ENCODE assay signal across 1 mouse cellular context in the genomic region with DNA sequence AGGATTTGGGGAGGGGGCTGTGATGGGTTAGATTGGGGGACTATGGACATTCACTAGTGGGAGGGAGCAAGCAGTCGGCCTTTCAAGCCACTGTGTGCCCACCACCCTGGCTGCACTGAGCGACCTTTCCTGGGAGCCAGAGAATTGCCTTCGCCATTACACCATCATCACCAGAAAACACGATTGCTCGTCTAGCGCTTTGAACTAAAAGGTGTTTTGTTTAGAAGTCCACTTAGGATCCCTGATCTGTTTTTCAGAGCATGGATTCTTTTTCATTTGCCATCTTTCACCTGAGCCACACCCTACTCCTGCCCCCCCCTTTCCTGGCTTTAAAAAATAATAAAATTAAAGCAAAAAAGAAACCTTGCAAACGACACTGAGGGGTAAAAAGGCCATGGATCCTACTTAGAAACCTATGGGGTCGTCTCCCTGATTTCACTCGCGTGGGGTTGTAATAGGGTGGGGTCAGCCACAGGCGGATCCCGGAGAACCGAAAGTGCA.
TF ChIP-seq lines count a peak whose summit lies in the region.

No protein-coding gene starts in this region.

TF ChIP-seq in MEL, 35 proteins besides CTCF, POLR2A, EP300 and RAD21 (continued from another document):
- TF ChIP-seq POLR2AphosphoS5 (IDR thresholded peaks at IDR 0.05; ENCODE audit: borderline replicate concordance, low read depth, low read length), result peak; percentile 27; the same call in 1 of the 2 replicates
- no peak for TF ChIP-seq MYC (IDR thresholded peaks at IDR 0.05; ENCODE audit: low read depth, low read length)
- TF ChIP-seq ETS1 (IDR thresholded peaks at IDR 0.05; ENCODE audit: low read depth, low read length), result no peak
- TF ChIP-seq BHLHE40 (IDR thresholded peaks at IDR 0.05; ENCODE audit: borderline replicate concordance, low read depth, low read length), result no peak
- no peak for TF ChIP-seq MXI1 (IDR thresholded peaks at IDR 0.05; ENCODE audit: low read depth, low read length)
- no peak for TF ChIP-seq USF1 (IDR thresholded peaks at IDR 0.05; ENCODE audit: low read depth, low read length)
- no peak for TF ChIP-seq SIN3A (IDR thresholded peaks at IDR 0.05; ENCODE audit: low read length)
- no peak for TF ChIP-seq TAL1 (IDR thresholded peaks at IDR 0.05; ENCODE audit: low read length)
- TF ChIP-seq UBTF (IDR thresholded peaks at IDR 0.05; ENCODE audit: borderline replicate concordance, insufficient read depth, low read depth, low read length), result 0 out of 2 replicates have a peak, but pooled peaks have one; percentile 73
TF ChIP-seq in MEL: peak in this region for 5.
